Mouse (Mus musculus): ENCODE measurements around the gene Alkbh2. TPM values are rescaled to one million over a fixed set of nuclear protein-coding genes. Genes with fewer than 3 reads are reported as not detected.

The Alkbh2 gene
- total and polyA plus RNA-seq, 2 experiments from 2014 or later, result 8.0 to 9.5 TPM

GRCm38 (mm10) chr5:114146028-114146888 is 18.2 kb upstream of the Alkbh2 start, which contains the start of gene Acacb:
Gene Acacb (plus strand): TSS chr5:114146535.
- no peak for DNase-seq (ENCODE audit: low spot score)
- TF ChIP-seq CTCF (IDR thresholded peaks at IDR 0.05; ENCODE audit: low read depth), result no peak
- no peak for ATAC-seq

DNA sequence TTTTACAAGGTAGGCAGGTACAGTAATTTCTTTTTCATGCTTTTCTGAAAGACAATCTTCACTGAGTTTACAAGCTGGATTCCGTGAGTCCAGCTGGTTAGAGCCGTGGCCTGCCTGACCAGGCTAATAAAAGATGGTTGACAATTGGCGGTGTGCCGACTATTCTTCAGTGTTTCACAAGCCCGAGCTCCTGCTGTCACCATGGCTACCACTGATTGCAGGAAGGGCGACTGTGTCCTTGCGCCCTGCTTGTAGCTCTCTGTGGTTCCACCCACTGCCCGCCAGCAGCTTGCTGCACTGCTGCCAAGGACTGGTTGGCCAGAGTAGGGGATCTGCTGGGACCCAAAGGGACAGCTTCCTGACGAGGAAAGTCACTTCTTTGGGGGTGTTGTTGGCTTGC is 11.2 kb upstream of the Alkbh2 start:
- Histone ChIP-seq H3K36me3 (ENCODE audit: insufficient read depth, low read length) (no peaks in the 10 kb centered on the region), H3K9me3 (ENCODE audit: low read length) (no peaks in the 10 kb centered on the region), H3K27me3 (ENCODE audit: insufficient read depth, low read length) (no peaks in the 10 kb centered on the region), H3K4me1 (ENCODE audit: insufficient read depth, low read length) (peaks cover 4% of the 10 kb centered on the region), H3K4me2 (ENCODE audit: low read depth, low read length) (peak overlapping the region; percentile 34), H3K27ac (peak overlapping the region; percentile 87), H3K9ac (replicated peaks; ENCODE audit: low read length) (0 out of 2 replicates have a peak overlapping the region, but pooled peaks have one; percentile 4), H3K4me3 (ENCODE audit: low read length) (no peak overlapping the region)
- 13% methylated on average over 9 of the region's 9 CpGs for WGBS
- no peak for TF ChIP-seq CTCF (IDR thresholded peaks at IDR 0.05; ENCODE audit: low read depth)
- peak; percentile 96 for DNase-seq (ENCODE audit: low spot score)
- peak; percentile 93 for ATAC-seq

More at GRCm38 (mm10) chr5:114146028-114146888, 18.2 kb upstream of the Alkbh2 start, which contains the start of gene Acacb:
- Histone ChIP-seq H3K36me3 (ENCODE audit: insufficient read depth, low read length) (no peaks in the 10 kb centered on the region), H3K27ac (no peak within 1 kb of the TSS), H3K27me3 (ENCODE audit: insufficient read depth, low read length) (no peaks in the 10 kb centered on the region), H3K9me3 (ENCODE audit: low read length) (no peaks in the 10 kb centered on the region), H3K4me3 (ENCODE audit: low read length) (no peak within 1 kb of the TSS), H3K4me2 (ENCODE audit: low read depth, low read length) (no peak within 1 kb of the TSS), H3K4me1 (ENCODE audit: insufficient read depth, low read length) (no peaks in the 10 kb centered on the region), H3K9ac (replicated peaks; ENCODE audit: low read length) (no peak within 1 kb of the TSS)
- WGBS, result 46% methylated on average over 19 of the region's 19 CpGs

GRCm38 (mm10) chr5:114138277-114139164 is 10.5 kb upstream of the Alkbh2 start:
- no peaks in the 10 kb centered on the region for H3K36me3 ChIP-seq (ENCODE audit: insufficient read depth, low read length)
- H3K27ac ChIP-seq, result peak overlapping the region; percentile 87
- 43% methylated on average over 21 of the region's 21 CpGs for WGBS
- no peaks in the 10 kb centered on the region for H3K9me3 ChIP-seq (ENCODE audit: low read length)
- peaks cover 4% of the 10 kb centered on the region for H3K4me1 ChIP-seq (ENCODE audit: insufficient read depth, low read length)
- peak; percentile 55 for DNase-seq (ENCODE audit: low spot score)
- no peak overlapping the region for H3K4me3 ChIP-seq (ENCODE audit: low read length)
- H3K27me3 ChIP-seq (ENCODE audit: insufficient read depth, low read length), result no peaks in the 10 kb centered on the region
- peak; percentile 41; the same call in 1 of the 2 replicates for ATAC-seq
- peak overlapping the region; percentile 34 for H3K4me2 ChIP-seq (ENCODE audit: low read depth, low read length)
- 0 out of 2 replicates have a peak overlapping the region, but pooled peaks have one; percentile 9 for H3K9ac ChIP-seq (replicated peaks; ENCODE audit: low read length)
- no peak for TF ChIP-seq CTCF (IDR thresholded peaks at IDR 0.05; ENCODE audit: low read depth)

- H3K27ac ChIP-seq, result peak overlapping the region; percentile 87; the same call in 1 of the 2 replicates
- 62% methylated on average over 15 of the region's 15 CpGs for WGBS
- no peaks in the 10 kb centered on the region for H3K36me3 ChIP-seq (ENCODE audit: insufficient read depth, low read length)
- no peak for TF ChIP-seq CTCF (IDR thresholded peaks at IDR 0.05; ENCODE audit: low read depth)
- H3K4me3 ChIP-seq (ENCODE audit: low read length), result no peak overlapping the region
- H3K4me2 ChIP-seq (ENCODE audit: low read depth, low read length), result no peak overlapping the region
- ATAC-seq (no peak), DNase-seq (ENCODE audit: low spot score) (no peak)
- no peaks in the 10 kb centered on the region for H3K9me3 ChIP-seq (ENCODE audit: low read length)
- peaks cover 4% of the 10 kb centered on the region for H3K4me1 ChIP-seq (ENCODE audit: insufficient read depth, low read length)
- H3K9ac ChIP-seq (replicated peaks; ENCODE audit: low read length), result 0 out of 2 replicates have a peak overlapping the region, but pooled peaks have one; percentile 9
- no peaks in the 10 kb centered on the region for H3K27me3 ChIP-seq (ENCODE audit: insufficient read depth, low read length)
Observed at GRCm38 (mm10) chr5:114137481-114138276, 9.7 kb upstream of the Alkbh2 start.

GRCm38 (mm10) chr5:114135516-114135915 is 7.5 kb upstream of the Alkbh2 start:
- H3K9me3 ChIP-seq (ENCODE audit: low read length), result no peaks in the 10 kb centered on the region
- DNase-seq (ENCODE audit: low spot score) (no peak), ATAC-seq (no peak)
- H3K9ac ChIP-seq (replicated peaks; ENCODE audit: low read length), result no peak overlapping the region
- no peaks in the 10 kb centered on the region for H3K27me3 ChIP-seq (ENCODE audit: insufficient read depth, low read length)
- H3K4me2 ChIP-seq (ENCODE audit: low read depth, low read length), result no peak overlapping the region
- no peaks in the 10 kb centered on the region for H3K36me3 ChIP-seq (ENCODE audit: insufficient read depth, low read length)
- 90% methylated on average over 10 of the region's 10 CpGs for WGBS
- H3K27ac ChIP-seq, result no peak overlapping the region
- peaks cover 4% of the 10 kb centered on the region for H3K4me1 ChIP-seq (ENCODE audit: insufficient read depth, low read length)
- H3K4me3 ChIP-seq (ENCODE audit: low read length), result no peak overlapping the region
- no peak for TF ChIP-seq CTCF (IDR thresholded peaks at IDR 0.05; ENCODE audit: low read depth)

DNA sequence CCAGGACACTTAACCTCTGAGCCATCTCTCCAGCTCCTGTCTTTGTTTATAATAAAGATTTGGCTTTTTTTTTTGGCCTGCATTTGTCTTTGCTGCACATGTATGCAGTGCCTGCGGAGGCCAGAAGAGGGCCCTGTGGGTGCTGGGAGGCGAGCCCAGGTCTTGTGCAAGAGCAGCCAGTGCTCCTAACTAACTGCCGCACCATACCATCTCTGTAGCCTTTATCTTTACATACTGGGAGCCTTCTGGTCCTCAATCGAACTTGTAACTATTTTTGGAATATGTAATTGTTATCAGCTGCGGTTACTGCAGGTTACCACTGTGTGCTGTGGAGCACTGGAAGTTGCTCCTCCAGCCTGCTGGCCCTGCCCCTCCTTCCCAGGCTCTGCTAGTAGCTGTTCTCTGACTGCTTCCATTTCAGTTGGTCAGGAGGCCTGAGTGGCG is 6.1 kb upstream of the Alkbh2 start:
- ATAC-seq (no peak), DNase-seq (ENCODE audit: low spot score) (peak; percentile 64)
- Histone ChIP-seq H3K36me3 (ENCODE audit: insufficient read depth, low read length) (no peaks in the 10 kb centered on the region), H3K27ac (no peak overlapping the region), H3K4me2 (ENCODE audit: low read depth, low read length) (no peak overlapping the region), H3K9me3 (ENCODE audit: low read length) (no peaks in the 10 kb centered on the region), H3K27me3 (ENCODE audit: insufficient read depth, low read length) (no peaks in the 10 kb centered on the region), H3K9ac (replicated peaks; ENCODE audit: low read length) (no peak overlapping the region), H3K4me1 (ENCODE audit: insufficient read depth, low read length) (peaks cover 4% of the 10 kb centered on the region), H3K4me3 (ENCODE audit: low read length) (no peak overlapping the region)
- WGBS, result 53% methylated on average over 6 of the region's 6 CpGs
- TF ChIP-seq CTCF (IDR thresholded peaks at IDR 0.05; ENCODE audit: low read depth), result peak; percentile 70

Measured in hindbrain, postnatal 0 days (tissue).